Mouse (Mus musculus) kidney, embryonic 16.5 days (tissue): ENCODE data around the gene Zdhhc12. TPM values are rescaled to one million over a fixed set of nuclear protein-coding genes. Genes with fewer than 3 reads are reported as not detected.

Source experiments
- ATAC-seq: fragments of 200-750 bp; cut with Nextera tagmentation; 2 replicates; pipeline ENCODE4 v1.8.0; 2017; ENCODE audit warnings: moderate TSS enrichment; ENCODE audit not compliant: low FRiP score, low TSS enrichment
- H3K27ac ChIP-seq: fragments of 300-500 bp; sonication (generic); 2 replicates; pipeline ENCODE4 v1.5.1; 2014; ENCODE audit warnings: low read length
- H3K27me3 ChIP-seq: fragments of 300-500 bp; sonication (generic); 2 replicates; pipeline ENCODE4 v1.6.1; 2014; ENCODE audit warnings: low read length, control low read depth, mixed read lengths; ENCODE audit not compliant: insufficient read depth
- H3K36me3 ChIP-seq: fragments of 300-500 bp; sonication (generic); 2 replicates; pipeline ENCODE4 v1.6.1; 2014; ENCODE audit warnings: low read length, control low read depth, mixed read lengths; ENCODE audit not compliant: insufficient read depth
- H3K4me1 ChIP-seq: fragments of 300-500 bp; sonication (generic); 2 replicates; pipeline ENCODE4 v1.6.1; 2014; ENCODE audit warnings: low read length, control low read depth, mixed read lengths; ENCODE audit not compliant: insufficient read depth
- H3K4me2 ChIP-seq: fragments of 300-500 bp; sonication (generic); replicated peaks from 2 replicates; pipeline ENCODE4 v1.6.1; 2014; ENCODE audit warnings: low read depth, low read length
- H3K4me3 ChIP-seq: fragments of 300-500 bp; sonication (generic); 2 replicates; pipeline ENCODE4 v1.5.1; 2014; ENCODE audit warnings: mild to moderate bottlenecking, low read length
- H3K9ac ChIP-seq: fragments of 300-500 bp; sonication (generic); replicated peaks from 2 replicates; pipeline ENCODE4 v1.6.1; 2014; ENCODE audit warnings: low read length
- H3K9me3 ChIP-seq: fragments of 300-500 bp; sonication (generic); 2 replicates; pipeline ENCODE4 v1.6.1; 2016; ENCODE audit warnings: low read length, control low read depth
- WGBS: fragments of 180-500 bp; shearing (Covaris S2); extraction: QIAGEN DNeasy Blood & Tissue Kit; methylation state at CpG from one replicate; pipeline ENCODE4 v1.1.7; 2014; 5-methylcytosine and 5-hydroxymethylcytosine counted together
- polyA plus RNA-seq: library from polyadenylated mRNA; unstranded; fragments of >200 nt; fragmentation: Nextera tagmentation; extraction: Ambion mirVana; gene quantifications from 2 replicates; pipeline ENCODE4 v1.2.1, GENCODE M21; 2015

Gene Zdhhc12
- polyA plus RNA-seq, 1 experiment from 2014 or later = 41.6 TPM

DNA sequence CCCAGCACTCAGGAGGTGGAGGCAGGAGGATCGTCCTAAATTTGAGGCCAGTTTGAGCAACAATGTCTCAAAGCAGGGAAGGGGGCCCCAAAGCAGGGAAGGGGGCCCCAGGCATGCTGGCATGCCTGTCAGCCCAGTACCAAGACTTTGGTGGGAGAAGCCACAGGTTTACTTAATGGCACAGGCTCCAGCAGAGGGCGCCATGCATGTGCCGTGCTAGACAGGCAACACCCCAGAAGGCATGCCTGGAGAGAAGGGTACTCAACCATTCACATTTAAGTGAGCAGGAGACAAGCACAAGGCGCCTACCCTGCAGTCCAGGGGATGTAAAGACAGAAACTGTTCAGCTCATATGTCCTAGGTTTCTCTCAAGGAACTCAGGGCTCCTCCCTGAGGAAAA is 51.0 kb downstream of the Zdhhc12 start:
- Histone ChIP-seq H3K4me2 (no peak overlapping the region), H3K27me3 (no peaks in the 10 kb centered on the region), H3K9ac (no peak overlapping the region), H3K36me3 (peaks cover 9% of the 10 kb centered on the region; the same call in 1 of the 2 replicates), H3K4me3 (no peak overlapping the region), H3K4me1 (no peaks in the 10 kb centered on the region; the same call in 1 of the 2 replicates), H3K9me3 (no peaks in the 10 kb centered on the region), H3K27ac (no peak overlapping the region)
- WGBS = 9% methylated on average over 4 of the region's 4 CpGs
- ATAC-seq = peak; percentile 55

Other genes starting within 250 kb of the Zdhhc12 start
- gene Cercam, start 224.5 kb downstream of the Zdhhc12 start, polyA plus RNA-seq = 20.1 and 20.8 TPM in 2 replicates
- gene Odf2, start 204.4 kb downstream of the Zdhhc12 start, polyA plus RNA-seq = 57.7 and 76.5 TPM in 2 replicates
- gene Gle1, start 158.2 kb downstream of the Zdhhc12 start, polyA plus RNA-seq = 63.9 and 67.6 TPM in 2 replicates
- 102 and 109 TPM in 2 replicates for gene Sptan1, start 128.1 kb downstream of the Zdhhc12 start, polyA plus RNA-seq
- 42.5 and 44.1 TPM in 2 replicates for gene Wdr34, start 44.8 kb downstream of the Zdhhc12 start, polyA plus RNA-seq
- 430 and 458 TPM in 2 replicates for gene Set, start 36.3 kb downstream of the Zdhhc12 start, polyA plus RNA-seq
- gene Pkn3, start 16.0 kb downstream of the Zdhhc12 start, polyA plus RNA-seq = 13.5 and 15.9 TPM in 2 replicates
- 5.6 and 8.0 TPM in 2 replicates for gene Zer1, start 30.9 kb upstream of the Zdhhc12 start, polyA plus RNA-seq
- 8.2 and 12.3 TPM in 2 replicates for gene Tbc1d13, start 40.1 kb upstream of the Zdhhc12 start, polyA plus RNA-seq
- 22.0 and 22.8 TPM in 2 replicates for gene Endog, start 77.8 kb upstream of the Zdhhc12 start, polyA plus RNA-seq
- gene Spout1, start 84.8 kb upstream of the Zdhhc12 start, polyA plus RNA-seq = 83.5 and 93.2 TPM in 2 replicates
- gene Kyat1, start 112.2 kb upstream of the Zdhhc12 start, polyA plus RNA-seq = 12.0 and 13.4 TPM in 2 replicates
- 43.8 and 46.2 TPM in 2 replicates for gene Lrrc8a, start 144.1 kb upstream of the Zdhhc12 start, polyA plus RNA-seq
- 0.45 TPM in 2 replicates for gene Gm28035, start 146.9 kb upstream of the Zdhhc12 start, polyA plus RNA-seq
- 15.8 and 16.0 TPM in 2 replicates for gene Phyhd1, start 172.6 kb upstream of the Zdhhc12 start, polyA plus RNA-seq
- not detected in 2 replicates for gene Gm28038, start 187.4 kb upstream of the Zdhhc12 start, polyA plus RNA-seq
- gene Dolk, start 192.7 kb upstream of the Zdhhc12 start, polyA plus RNA-seq = 42.6 and 44.2 TPM in 2 replicates
- 37.6 and 47.9 TPM in 2 replicates for gene Nup188, start 192.7 kb upstream of the Zdhhc12 start, polyA plus RNA-seq